Mouse (Mus musculus): ENCODE data around the gene Sap18.
A peak's percentile ranks its signal among the peaks of the same experiment; 100 is the strongest.
"Not testable (repeated sequence)": the region's sequence is repeated elsewhere in the genome, so short reads cannot be mapped to it uniquely, and the experiment has no call there.

The Sap18 gene

GRCm38 (mm10) chr14:57825788-57826751 is 28.1 kb downstream of the Sap18 start, which contains the start of the genes Ska3 and Mrpl57:
Ska3 (minus strand) TSS chr14:57826185.
Mrpl57 (plus strand) TSS chr14:57826234.
- DNase-seq (ENCODE audit: low spot score in 2 of 2): peak; percentile 91 to 92

DNA sequence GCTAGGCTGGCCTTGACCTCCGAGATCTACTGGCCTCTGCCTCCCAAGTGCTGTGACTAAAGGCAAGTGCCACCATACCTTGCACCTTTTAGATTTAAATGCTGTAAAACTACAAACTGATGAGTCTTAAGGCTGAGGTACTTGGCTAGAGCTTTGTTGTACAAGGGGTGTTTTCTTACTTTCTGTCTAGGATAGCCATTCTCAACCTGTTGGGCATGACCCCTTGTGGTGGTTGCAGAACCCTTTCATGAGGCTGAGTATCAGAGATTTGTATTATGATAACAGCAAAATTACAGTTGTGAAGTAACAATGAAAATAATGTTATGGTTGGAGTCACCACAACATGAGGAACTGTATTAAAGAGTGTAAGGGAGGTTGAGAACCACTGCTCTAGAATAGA is 29.3 kb downstream of the Sap18 start:
- DNase-seq (ENCODE audit: low spot score in 2 of 2): no peak

DNA sequence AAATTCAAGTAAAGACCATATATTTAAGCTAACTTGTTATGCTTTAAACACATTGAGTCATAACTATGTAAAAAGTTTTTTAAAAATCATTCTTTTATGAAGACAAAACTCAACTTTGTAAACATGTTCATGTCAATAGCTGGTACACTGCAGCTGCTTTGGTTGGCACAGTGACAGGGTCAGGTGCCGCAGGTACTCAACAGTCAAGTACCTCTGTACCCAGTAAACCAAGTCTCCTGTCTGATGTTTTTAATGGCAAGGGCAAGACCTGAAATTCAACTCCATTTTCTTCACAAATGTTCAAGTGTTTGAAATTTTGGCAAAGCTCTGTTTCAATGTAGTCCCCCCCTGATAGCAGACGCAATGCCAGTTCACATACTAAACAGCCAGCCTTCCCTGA is 35.5 kb downstream of the Sap18 start:
- no peak for DNase-seq (ENCODE audit: low spot score in 2 of 2)

DNA sequence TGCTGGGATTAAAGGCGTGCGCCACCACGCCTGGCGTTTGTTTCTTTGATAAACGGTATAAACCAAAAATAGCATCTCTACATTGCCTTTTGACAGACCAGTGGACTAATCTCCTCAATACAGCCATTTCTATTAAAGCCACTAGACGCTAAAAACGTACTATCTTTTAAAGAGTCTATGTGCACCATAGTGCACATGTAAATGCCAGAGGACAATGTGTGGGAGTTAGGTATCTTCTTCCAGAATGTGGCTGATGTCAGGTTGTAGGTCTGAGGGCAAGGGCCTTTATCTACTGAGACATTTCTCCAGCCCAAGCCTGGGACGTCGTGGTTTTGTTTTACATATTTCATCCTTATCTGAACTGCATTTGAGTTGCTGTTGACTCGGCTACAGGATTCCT is 37.2 kb downstream of the Sap18 start:
- no peak for DNase-seq (ENCODE audit: low spot score in 2 of 2)

DNA sequence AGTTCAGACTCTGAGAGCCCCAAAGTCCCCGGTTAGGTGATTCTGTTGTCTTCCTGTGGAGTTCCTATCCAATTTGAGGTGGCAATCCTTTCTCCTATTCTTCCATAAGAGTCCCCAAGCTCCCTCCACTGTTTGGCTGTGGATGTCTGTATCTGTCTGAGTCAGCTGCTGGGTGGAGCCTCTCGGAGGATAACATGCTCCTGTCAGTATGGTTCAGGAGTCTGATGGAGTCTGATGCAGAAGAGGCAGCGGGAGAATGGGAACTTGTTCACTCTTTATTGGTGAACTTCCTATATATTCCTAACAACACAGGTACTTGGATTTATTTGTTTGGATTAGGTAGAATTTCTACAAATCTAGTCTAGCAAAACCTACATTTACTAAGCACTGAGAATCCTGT is 46.6 kb downstream of the Sap18 start:
- DNase-seq (ENCODE audit: low spot score in 2 of 2): no peak

- DNase-seq (ENCODE audit: low spot score in 2 of 2): not testable (repeated sequence)
Observed at GRCm38 (mm10) chr14:57848061-57848460, 50.1 kb downstream of the Sap18 start.

DNA sequence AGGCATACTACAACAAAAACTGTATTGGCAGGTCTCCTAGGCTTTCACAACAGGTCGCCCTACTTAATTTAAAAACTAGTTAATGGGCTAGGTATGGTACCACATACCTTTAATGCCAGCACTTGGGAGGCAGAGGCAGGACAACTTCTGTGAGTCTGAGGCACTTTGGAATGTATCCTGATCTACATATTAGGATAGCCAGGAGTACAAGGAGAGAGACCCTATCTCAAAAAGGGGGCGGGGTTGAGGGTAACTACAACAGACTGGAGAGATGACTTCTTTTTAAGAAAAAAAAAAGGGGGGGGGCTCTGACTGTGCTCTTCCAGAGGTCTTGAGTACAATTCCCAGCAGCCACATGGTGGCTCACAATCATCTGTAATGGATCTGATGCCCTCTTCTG is 50.7 kb downstream of the Sap18 start:
- DNase-seq (ENCODE audit: low spot score in 2 of 2): no peak

DNA sequence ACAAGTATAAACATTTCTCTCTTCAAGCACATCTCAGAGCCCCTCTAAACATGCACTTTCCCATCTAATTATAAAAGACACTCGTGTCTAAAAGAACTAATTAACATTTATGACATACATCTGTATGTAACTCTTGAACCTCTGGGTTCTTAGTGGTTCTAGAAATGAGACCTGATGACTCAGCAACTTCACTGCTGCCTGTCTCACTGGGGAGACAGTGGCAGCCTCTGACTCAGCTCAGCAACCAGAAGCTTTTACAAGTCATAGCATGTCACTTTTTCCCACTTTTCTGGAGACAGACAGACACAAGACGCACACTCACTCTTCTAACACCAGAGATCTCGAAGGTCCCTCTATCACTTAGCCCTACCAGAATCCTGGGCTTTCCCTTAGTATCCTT is 52.4 kb downstream of the Sap18 start:
- no peak for DNase-seq (ENCODE audit: low spot score in 2 of 2)

DNA sequence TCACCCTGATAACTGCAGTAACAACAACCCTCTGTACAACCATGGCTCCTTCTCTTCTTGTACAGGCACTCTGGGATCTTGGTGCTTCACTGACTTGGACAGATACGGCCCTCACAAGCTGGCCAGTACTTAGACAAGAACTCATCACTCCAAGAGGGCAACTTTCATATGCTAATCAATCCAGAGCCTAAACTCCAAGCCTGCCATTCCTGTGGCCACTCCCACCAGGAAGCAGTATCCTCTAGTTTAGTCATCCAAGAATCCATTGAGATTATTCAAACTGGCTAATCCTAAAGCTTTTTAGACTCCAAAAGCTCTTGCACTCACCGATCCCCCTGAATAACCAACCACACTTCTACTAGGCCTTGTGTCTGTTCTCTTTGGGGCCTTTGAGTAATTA is 55.0 kb downstream of the Sap18 start:
- DNase-seq (ENCODE audit: low spot score in 2 of 2): no peak

DNA sequence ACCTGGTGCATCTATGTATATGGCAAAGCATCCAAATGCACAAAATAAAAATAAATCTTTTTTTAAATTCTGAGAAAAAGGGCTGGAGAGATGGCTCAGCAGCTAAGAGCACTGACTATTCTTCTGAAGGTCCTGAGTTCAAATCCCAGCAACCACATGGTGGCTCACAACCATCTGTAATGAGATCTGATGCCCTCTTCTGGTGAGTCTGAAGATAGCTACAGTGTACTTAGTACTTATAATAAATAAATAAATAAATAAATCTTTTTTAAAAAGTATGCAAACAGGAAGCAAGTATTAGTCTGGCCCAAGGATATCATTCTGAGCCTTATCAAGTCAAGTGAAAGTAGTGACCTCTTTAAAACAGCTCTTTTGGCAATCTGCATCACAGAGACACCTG is 58.1 kb downstream of the Sap18 start:
- not testable (repeated sequence) for DNase-seq (ENCODE audit: low spot score in 2 of 2)
